Mouse (Mus musculus): ENCODE data around the gene Atp5g3.
"Not testable (repeated sequence)": the region's sequence is repeated elsewhere in the genome, so short reads cannot be mapped to it uniquely, and the experiment has no call there.

Atp5g3 gene

DNA sequence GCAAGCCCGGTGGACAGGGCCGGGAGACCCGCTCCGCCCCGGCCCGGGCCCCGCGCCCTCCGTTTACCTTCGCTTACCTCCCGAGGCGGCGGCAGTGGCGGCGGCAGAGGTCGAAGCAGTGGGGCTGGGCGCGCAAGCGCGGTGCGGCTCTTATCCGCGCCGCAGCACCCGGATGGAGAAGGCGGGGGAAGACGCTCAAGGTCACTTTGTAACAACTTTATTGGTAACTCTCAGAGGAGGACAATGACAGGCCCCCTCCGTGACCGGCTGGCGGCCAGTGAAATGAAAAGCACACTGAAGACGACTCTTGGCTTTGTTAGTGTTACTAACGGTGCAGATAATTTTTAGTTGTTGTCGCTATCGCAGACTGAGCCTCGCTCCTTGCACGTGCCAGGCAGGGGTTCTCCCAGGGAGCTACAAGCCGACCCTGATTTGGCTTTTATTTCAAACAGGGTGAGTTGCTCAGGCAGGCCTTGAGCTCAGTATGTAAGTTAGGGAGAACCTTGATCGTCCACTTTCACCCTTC is at the start of gene Atp5g3:
Atp5g3 (minus strand) TSS at position 152 of the 526 bp plus-strand sequence.
- peak; percentile 91 to 96 for DNase-seq

DNA sequence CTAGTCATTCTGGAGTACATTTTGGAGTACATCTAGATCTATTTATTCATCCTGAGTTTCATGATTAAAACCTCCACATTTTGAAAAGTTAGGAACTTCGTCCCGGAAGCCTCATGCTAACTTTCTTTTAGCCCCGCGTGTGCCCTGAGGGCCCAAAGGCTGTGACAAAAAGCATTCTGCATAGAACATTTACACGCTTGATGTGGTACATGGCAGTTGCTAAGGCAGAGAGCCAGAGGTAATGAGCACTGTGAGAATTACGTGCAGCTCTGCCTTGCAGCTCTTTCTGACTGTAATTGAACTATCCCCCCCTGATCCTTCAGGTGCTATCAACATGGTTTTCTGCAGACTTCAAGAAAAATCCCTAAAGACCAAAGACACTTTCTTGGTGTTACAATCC is 47.2 kb upstream of the Atp5g3 start:
- peak; percentile 16 to 41 for DNase-seq

DNA sequence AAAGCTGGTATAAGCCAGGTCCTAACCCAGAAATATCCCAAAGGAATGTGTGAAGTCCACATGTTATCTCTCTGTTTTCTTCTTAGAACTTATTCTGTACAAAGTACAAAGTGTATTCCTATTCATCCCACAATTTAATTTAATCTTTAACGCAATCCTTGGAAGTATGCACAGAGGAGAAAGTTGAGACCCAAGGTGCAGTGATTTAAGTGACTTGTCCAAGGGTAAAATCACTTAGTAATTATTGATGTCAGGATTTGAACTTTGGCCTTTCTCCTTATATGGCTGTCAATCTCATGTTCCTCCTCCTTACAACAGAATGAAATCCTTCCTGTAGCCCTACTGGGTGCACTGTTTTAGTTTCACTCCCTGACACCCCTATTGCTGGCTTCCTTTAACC is 42.5 kb upstream of the Atp5g3 start:
- DNase-seq = no peak

DNA sequence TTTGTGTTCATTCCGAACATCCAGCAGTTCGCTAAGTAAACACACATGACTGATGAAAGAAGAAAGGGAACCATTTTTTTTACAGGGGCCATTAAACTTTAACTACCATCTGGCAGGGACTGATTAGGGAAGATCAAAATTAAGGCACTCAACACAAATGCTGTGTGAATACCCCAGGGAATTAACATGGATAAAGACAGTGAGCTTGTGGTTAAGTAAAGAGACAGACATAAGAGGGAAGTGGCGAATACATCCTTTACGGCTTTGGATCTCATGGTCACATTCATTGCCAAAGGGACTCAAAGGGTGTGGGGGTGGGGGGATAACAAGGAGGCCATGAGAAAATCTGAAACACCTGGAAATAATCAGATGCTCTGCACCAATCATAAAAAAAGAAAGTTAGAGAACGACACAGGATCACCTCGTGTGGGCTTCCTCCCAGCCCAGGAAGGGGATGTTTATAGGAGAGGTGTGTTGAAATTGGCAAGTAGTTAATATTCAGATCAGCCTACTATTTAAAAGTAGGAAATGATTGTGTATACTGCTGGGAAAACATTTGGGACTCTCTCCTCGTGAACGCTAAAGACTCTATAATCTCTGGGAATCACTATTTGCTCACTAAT is 41.6 kb upstream of the Atp5g3 start:
- DNase-seq = no peak

GRCm38 (mm10) chr2:73947360-73947759 is 36.2 kb upstream of the Atp5g3 start:
- no peak for DNase-seq

- no peak for DNase-seq
Measured at GRCm38 (mm10) chr2:73943735-73944134, 32.6 kb upstream of the Atp5g3 start.

- no peak for DNase-seq
Measured at GRCm38 (mm10) chr2:73942844-73943243, 31.7 kb upstream of the Atp5g3 start.

GRCm38 (mm10) chr2:73941281-73941680 is 30.2 kb upstream of the Atp5g3 start:
- no peak for DNase-seq

GRCm38 (mm10) chr2:73940471-73940870 is 29.3 kb upstream of the Atp5g3 start:
- DNase-seq = no peak

DNA sequence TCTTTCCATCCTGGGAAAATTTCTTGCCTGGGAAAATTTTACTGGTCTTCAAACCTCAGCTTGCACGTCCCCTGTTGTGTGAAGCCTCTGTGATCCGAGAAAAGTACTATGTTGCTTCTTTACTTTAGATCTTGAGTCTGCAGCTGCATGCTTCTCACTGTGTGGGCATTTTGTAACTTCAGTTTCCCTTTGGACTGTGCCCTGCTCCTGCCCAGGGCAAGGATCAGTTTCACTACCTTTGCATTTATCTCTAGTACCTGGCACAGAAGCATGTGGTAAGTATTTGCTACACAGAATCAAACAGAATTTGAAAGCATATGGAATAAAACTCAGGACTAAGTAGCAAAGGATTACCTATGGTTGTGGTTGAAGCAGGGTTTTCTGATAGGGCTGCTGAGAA is 27.8 kb upstream of the Atp5g3 start:
- peak; percentile 47 to 64 for DNase-seq

DNA sequence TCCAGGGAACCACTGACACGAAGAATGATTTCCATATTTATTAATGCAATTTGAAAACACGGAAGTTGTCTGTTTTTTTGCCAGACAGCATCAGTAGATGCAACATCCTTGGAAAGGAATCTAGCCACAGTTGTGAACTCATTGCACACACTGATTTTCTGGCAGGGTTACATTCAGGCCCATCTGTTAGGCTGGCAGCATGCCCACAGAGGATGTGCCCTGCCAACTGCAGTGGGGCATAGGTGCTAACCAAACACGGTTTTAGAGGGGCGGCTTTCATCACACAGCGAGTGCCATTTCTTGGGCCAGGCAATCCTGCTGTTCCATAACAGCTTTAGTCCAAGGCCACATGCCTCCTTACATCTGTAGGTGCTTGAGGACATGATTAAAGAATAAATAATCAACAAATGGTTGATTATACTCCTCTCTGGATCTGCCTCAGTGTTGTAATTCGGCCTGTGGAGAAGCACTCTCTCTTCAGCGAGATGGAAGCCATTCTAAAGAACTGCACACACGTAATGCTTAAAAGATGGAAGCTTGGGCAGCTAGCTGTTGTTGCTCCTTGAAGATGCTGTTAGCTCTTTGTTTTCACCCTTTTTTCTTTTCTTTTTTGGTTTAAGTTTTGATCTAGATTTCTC is 21.7 kb upstream of the Atp5g3 start:
- DNase-seq = no peak

DNA sequence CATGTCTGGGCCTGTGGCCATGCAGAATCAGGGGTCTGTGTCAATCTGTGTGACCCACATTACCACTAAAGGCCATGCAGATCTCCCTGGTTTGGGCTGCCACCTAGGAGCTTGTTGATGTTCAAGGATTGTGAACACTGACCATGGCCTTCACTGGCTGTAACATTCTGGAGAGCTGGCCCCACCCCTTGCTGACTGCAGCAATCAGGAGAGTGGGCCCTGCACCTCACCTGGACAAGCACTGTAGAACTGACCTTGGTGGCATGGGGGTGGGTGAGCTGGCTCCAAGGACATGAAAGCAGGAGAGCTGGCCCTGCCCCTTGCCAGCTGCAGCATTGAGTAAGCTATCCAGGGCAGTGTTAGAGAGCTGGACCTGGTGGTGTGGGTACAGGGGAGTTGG is 16.6 kb upstream of the Atp5g3 start:
- no peak for DNase-seq

DNA sequence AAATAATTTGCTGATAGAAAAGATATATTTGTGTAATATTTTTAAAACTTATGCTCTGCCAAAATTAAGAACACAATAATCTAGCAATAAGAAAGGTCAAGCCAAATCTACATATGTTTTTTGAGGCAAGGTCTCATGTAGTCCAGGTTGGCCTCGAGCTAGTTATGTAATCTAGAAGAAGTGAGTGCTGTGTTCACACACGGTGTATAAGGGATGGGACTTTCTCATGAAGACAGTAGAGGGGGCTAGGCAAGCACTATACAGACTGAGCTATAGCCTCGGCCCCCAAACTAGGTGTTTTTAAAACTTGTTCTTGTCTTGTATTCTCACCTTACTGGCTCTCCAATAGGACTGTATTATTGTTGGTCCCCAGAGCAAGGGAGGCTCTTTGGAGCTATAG is 14.4 kb upstream of the Atp5g3 start:
- no peak for DNase-seq

- peak; percentile 90 for DNase-seq
Measured at GRCm38 (mm10) chr2:73925089-73925488, 14.0 kb upstream of the Atp5g3 start.

GRCm38 (mm10) chr2:73919642-73920041 is 8.5 kb upstream of the Atp5g3 start:
- DNase-seq = no peak

DNA sequence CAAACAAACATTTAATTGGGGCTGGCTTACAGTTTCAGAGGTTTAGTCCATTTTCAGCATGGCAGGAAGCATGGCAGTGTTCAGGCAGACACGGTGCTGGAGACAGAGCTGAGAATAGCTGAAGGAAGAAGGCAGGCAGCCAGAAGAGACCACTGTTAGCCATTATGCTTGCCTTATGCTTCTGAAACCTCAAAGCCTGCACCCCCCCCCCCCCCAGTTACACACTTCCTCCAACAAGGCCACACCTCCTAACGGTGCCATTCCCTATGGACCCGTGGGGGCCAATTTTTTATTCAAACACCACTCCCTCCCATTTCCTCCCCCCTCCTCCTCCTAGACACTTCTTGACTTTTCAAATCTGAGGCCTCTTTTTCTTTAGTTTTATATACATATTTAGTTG is 1.1 kb upstream of the Atp5g3 start:
- no peak for DNase-seq

GRCm38 (mm10) chr2:73910571-73911174 is 453 bp downstream of the Atp5g3 start:
- DNase-seq = peak; percentile 71 to 86

- DNase-seq = no peak
Measured at GRCm38 (mm10) chr2:73909116-73909515, 2.0 kb downstream of the Atp5g3 start.

DNA sequence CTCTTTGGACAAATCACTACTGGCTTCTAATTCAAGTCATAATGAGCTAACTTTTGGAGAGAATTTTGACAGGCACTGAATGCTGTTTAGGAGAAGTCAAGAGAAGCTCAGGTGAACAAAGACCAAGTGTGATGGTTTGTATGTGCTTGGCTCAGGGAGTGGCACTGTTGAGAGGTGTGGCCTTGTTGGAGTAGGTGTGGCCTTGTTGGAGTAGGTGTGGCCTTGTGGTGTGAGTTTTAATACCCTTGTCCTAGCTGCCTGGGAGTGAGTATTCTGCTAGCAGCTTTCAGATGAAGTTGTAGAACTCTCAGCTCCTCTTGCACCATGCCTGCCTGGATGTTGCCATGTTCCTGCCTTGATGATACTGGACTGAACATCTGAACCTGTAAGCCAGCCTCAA is 6.4 kb downstream of the Atp5g3 start:
- not testable (repeated sequence) for DNase-seq

- DNase-seq = no peak
Measured at GRCm38 (mm10) chr2:73903536-73903935, 7.6 kb downstream of the Atp5g3 start.

DNA sequence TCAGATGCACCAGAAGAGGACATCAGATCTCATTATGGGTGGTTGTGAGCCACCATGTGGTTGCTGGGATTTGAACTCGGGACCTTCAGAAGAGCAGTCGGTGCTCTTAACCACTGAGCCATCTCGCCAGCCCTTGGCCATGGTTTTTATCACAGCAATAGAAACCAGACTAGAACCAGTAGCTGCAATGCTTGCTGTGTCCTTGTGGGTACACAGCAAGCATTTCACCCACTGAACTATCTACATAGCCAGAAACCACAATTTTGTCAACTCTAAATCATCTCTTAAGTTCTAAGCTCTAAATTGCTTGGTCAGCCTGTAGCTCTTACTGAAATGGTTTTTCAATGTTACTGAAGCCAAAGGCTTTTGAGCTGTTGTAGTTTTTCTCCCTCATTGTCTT is 8.8 kb downstream of the Atp5g3 start:
- not testable (repeated sequence) for DNase-seq

DNA sequence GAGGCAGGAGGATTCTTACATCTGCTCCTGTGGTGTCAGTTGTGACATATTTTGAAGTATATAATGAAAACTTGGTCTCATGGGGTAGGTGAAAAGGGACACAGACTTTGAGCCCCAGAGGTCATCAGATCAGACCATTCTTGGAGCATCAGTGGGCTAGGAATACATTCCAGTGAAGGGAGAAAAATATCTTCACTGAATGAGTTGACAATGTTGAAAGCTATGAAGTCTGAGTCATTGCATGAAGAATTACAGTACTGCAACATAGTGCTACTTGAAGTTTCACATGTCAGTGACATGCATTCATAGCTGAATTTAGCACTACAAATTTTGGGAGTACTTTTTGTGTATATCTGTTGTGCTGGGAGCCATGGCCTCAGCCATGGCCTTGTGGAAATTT is 10.0 kb downstream of the Atp5g3 start:
- no peak for DNase-seq

DNA sequence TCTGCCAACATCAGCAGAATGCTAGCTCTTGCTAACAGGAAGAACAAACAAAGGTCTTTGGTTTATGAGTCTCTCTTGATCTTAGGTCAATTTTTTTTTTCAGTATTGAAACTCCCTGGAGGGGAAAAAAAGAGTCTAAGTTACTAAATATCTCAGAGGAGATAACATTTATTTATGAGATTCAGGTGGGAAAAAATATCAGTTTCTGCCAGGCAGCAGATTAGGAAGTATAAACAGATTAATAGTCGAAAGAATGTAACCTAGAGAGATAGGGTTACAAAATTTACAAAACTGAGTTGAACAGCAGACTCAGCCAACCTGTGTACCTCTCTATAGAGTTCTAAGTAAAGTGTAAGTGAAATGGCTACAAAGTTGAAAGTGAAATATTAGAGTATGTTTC is 10.8 kb downstream of the Atp5g3 start:
- no peak for DNase-seq

DNA sequence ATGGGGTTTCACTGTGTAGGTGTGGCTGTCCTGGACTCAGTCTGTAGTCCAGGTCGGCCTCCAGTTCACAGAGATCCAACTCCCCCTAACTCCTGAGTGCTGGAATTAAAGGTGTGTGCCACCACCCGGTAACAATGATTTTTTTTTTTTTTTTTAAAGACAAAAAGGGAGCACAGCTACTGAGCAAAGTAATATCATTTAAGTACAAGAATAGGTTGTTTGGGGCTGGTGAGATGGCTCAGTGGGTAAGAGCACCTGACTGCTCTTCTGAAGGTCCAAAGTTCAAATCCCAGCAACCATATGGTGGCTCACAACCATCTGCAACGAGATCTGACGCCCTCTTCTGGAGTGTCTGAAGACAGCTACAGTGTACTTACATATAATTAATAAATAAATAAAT is 14.2 kb downstream of the Atp5g3 start:
- DNase-seq = not testable (repeated sequence)

Measured in kidney, postnatal 25 days (tissue).